Comparison of ENCODE assay signal across 8 mouse cellular contexts in genomic region chr7:140070042-140070711, GRCm38 (mm10). TPM values are rescaled to one million over a fixed set of nuclear protein-coding genes. Genes with fewer than 3 reads are reported as not detected.
A peak's percentile ranks its signal among the peaks of the same experiment; 100 is the strongest.
DNase-seq lines count a peak whose midpoint lies in the region; ATAC-seq and TF ChIP-seq lines count a peak whose summit lies in the region.

No protein-coding gene starts in this region.

- no peak for TF ChIP-seq CTCF in hindbrain, postnatal 0 days (IDR thresholded peaks at IDR 0.05; ENCODE audit: low read depth)

- H3K4me2 ChIP-seq in embryonic facial prominence, embryonic 12.5 days (replicated peaks), result peak overlapping the region; percentile 48
- peak overlapping the region; percentile 41 for H3K4me2 ChIP-seq in hindbrain, postnatal 0 days (ENCODE audit: low read depth, low read length)
- peak overlapping the region; percentile 41 for H3K4me2 ChIP-seq in midbrain, embryonic 12.5 days (replicated peaks)

- no peak for ATAC-seq in embryonic facial prominence, embryonic 12.5 days (ENCODE audit: insufficient number of reproducible peaks, insufficient read depth, low FRiP score, low TSS enrichment)
- ATAC-seq in hindbrain, postnatal 0 days, result peak; percentile 53
- no peak for ATAC-seq in midbrain, embryonic 12.5 days (ENCODE audit: low FRiP score, low read depth)

- H3K27ac ChIP-seq in embryonic facial prominence, embryonic 12.5 days, result no peak overlapping the region
- H3K27ac ChIP-seq in hindbrain, postnatal 0 days, result no peak overlapping the region
- H3K27ac ChIP-seq in midbrain, embryonic 12.5 days (replicated peaks), result no peak overlapping the region

- 32% methylated on average over 39 of the region's 39 CpGs for WGBS in embryonic facial prominence, embryonic 12.5 days
- WGBS in hindbrain, postnatal 0 days, result 36% methylated on average over 39 of the region's 39 CpGs
- 32% methylated on average over 38 of the region's 39 CpGs for WGBS in midbrain, embryonic 12.5 days

- H3K36me3 ChIP-seq in embryonic facial prominence, embryonic 12.5 days, result no peaks in the 10 kb centered on the region
- peaks cover 7% of the 10 kb centered on the region; the same call in 1 of the 2 replicates for H3K36me3 ChIP-seq in hindbrain, postnatal 0 days (ENCODE audit: insufficient read depth, low read length)
- H3K36me3 ChIP-seq in midbrain, embryonic 12.5 days, result no peaks in the 10 kb centered on the region

- no peaks in the 10 kb centered on the region for H3K9me3 ChIP-seq in embryonic facial prominence, embryonic 12.5 days
- H3K9me3 ChIP-seq in hindbrain, postnatal 0 days (ENCODE audit: low read length), result no peaks in the 10 kb centered on the region
- no peaks in the 10 kb centered on the region for H3K9me3 ChIP-seq in midbrain, embryonic 12.5 days

- DNase-seq in adrenal gland, postnatal 10 days, result peak; percentile 36
- no peak for DNase-seq in adrenal gland, adult 18-20 months (ENCODE audit: low spot score in 2 of 2)
- no peak for DNase-seq in hindbrain, postnatal 0 days (ENCODE audit: low spot score)
- DNase-seq in Muller cell, postnatal 12 days (ENCODE audit: inconsistent ontology term), result no peak
- DNase-seq in left cerebral cortex, adult 8-10 months (ENCODE audit: low spot score in 2 of 2), result no peak
- no peak for DNase-seq in cerebellum, postnatal 4 days (ENCODE audit: low spot score in 2 of 2)

- peak overlapping the region; percentile 17 for H3K9ac ChIP-seq in embryonic facial prominence, embryonic 12.5 days
- 0 out of 2 replicates have a peak overlapping the region, but pooled peaks have one; percentile 5 for H3K9ac ChIP-seq in hindbrain, postnatal 0 days (replicated peaks; ENCODE audit: low read length)
- no peak overlapping the region; the same call in 1 of the 2 replicates for H3K9ac ChIP-seq in midbrain, embryonic 12.5 days (replicated peaks)

- H3K4me3 ChIP-seq in embryonic facial prominence, embryonic 12.5 days, result peak overlapping the region; percentile 22
- 0 out of 2 replicates have a peak overlapping the region, but pooled peaks have one; percentile 4 for H3K4me3 ChIP-seq in hindbrain, postnatal 0 days (ENCODE audit: low read length)
- H3K4me3 ChIP-seq in midbrain, embryonic 12.5 days, result peak overlapping the region; percentile 22

- H3K27me3 ChIP-seq in embryonic facial prominence, embryonic 12.5 days, result peaks cover 19% of the 10 kb centered on the region
- no peaks in the 10 kb centered on the region for H3K27me3 ChIP-seq in hindbrain, postnatal 0 days (ENCODE audit: insufficient read depth, low read length)
- H3K27me3 ChIP-seq in midbrain, embryonic 12.5 days, result peaks cover 85% of the 10 kb centered on the region

- H3K4me1 ChIP-seq in embryonic facial prominence, embryonic 12.5 days, result no peaks in the 10 kb centered on the region
- H3K4me1 ChIP-seq in hindbrain, postnatal 0 days (ENCODE audit: insufficient read depth, low read length), result no peaks in the 10 kb centered on the region
- H3K4me1 ChIP-seq in midbrain, embryonic 12.5 days, result no peaks in the 10 kb centered on the region

RNA-seq across cellular contexts. Expression of gene Caly, which starts 12.2 kb away (rescaled TPM):
- 1 to 10 TPM; 4.9 to 6.6 TPM for total RNA-seq in adrenal gland, postnatal 10 days (2021)
- 1 to 10 TPM; 6.2 to 7.5 TPM for total RNA-seq in adrenal gland, adult 18-20 months (2021)
- polyA plus RNA-seq in embryonic facial prominence, embryonic 12.5 days (2016; fragmentation: Nextera tagmentation; extraction: Ambion mirVana), result 2.6 and 2.7 TPM in 2 replicates
- 422 and 452 TPM in 2 replicates for total RNA-seq in hindbrain, postnatal 0 days (2014; rRNA removed)
- polyA plus RNA-seq in hindbrain, postnatal 0 days (2015; fragmentation: Nextera tagmentation; extraction: Ambion mirVana), result 460 and 486 TPM in 2 replicates
- 21.4 and 22.3 TPM in 2 replicates for polyA plus RNA-seq in midbrain, embryonic 12.5 days (2016; fragmentation: Nextera tagmentation; extraction: Ambion mirVana)
- 100 to 1,000 TPM; 184 to 218 (median 213) TPM for total RNA-seq in left cerebral cortex, adult 8-10 months (2022)

RNA-seq across cellular contexts. Expression of gene Msx3, which starts 21.3 kb away (rescaled TPM):
- total RNA-seq in adrenal gland, postnatal 10 days (2021), result not detected
- total RNA-seq in adrenal gland, adult 18-20 months (2021), result not detected
- 0.47 and 0.59 TPM in 2 replicates for polyA plus RNA-seq in embryonic facial prominence, embryonic 12.5 days (2016; fragmentation: Nextera tagmentation; extraction: Ambion mirVana)
- 0.94 and 1.2 TPM in 2 replicates for total RNA-seq in hindbrain, postnatal 0 days (2014; rRNA removed)
- polyA plus RNA-seq in hindbrain, postnatal 0 days (2015; fragmentation: Nextera tagmentation; extraction: Ambion mirVana), result 1.9 and 2.0 TPM in 2 replicates
- polyA plus RNA-seq in midbrain, embryonic 12.5 days (2016; fragmentation: Nextera tagmentation; extraction: Ambion mirVana), result 2.5 and 6.9 TPM in 2 replicates
- under 1 TPM in 2 of 4 experiments, not detected in 2; 0.14 to 0.19 TPM for total RNA-seq in left cerebral cortex, adult 8-10 months (2022)

RNA-seq across cellular contexts. Expression of gene Prap1, which starts 23.0 kb away (rescaled TPM):
- not detected for total RNA-seq in adrenal gland, postnatal 10 days (2021)
- not detected for total RNA-seq in adrenal gland, adult 18-20 months (2021)
- polyA plus RNA-seq in embryonic facial prominence, embryonic 12.5 days (2016; fragmentation: Nextera tagmentation; extraction: Ambion mirVana), result not detected in 2 replicates
- total RNA-seq in hindbrain, postnatal 0 days (2014; rRNA removed), result not detected in 2 replicates
- not detected in 2 replicates for polyA plus RNA-seq in hindbrain, postnatal 0 days (2015; fragmentation: Nextera tagmentation; extraction: Ambion mirVana)
- not detected in 2 replicates for polyA plus RNA-seq in midbrain, embryonic 12.5 days (2016; fragmentation: Nextera tagmentation; extraction: Ambion mirVana)
- not detected for total RNA-seq in left cerebral cortex, adult 8-10 months (2022)

RNA-seq across cellular contexts. Expression of gene Fuom, which starts 32.1 kb away (rescaled TPM):
- total RNA-seq in adrenal gland, postnatal 10 days (2021), result 10 to 100 TPM; 82.5 to 99.0 TPM
- 10 to 100 TPM; 55.7 to 64.0 TPM for total RNA-seq in adrenal gland, adult 18-20 months (2021)
- polyA plus RNA-seq in embryonic facial prominence, embryonic 12.5 days (2016; fragmentation: Nextera tagmentation; extraction: Ambion mirVana), result 22.0 and 27.1 TPM in 2 replicates
- total RNA-seq in hindbrain, postnatal 0 days (2014; rRNA removed), result 34.3 and 36.2 TPM in 2 replicates
- 53.0 and 54.3 TPM in 2 replicates for polyA plus RNA-seq in hindbrain, postnatal 0 days (2015; fragmentation: Nextera tagmentation; extraction: Ambion mirVana)
- 14.6 and 16.1 TPM in 2 replicates for polyA plus RNA-seq in midbrain, embryonic 12.5 days (2016; fragmentation: Nextera tagmentation; extraction: Ambion mirVana)
- total RNA-seq in left cerebral cortex, adult 8-10 months (2022), result 10 to 100 TPM; 45.1 to 51.0 (median 49.0) TPM

RNA-seq across cellular contexts. Expression of gene Tubgcp2, which starts 33.7 kb away (rescaled TPM):
- total RNA-seq in adrenal gland, postnatal 10 days (2021), result 10 to 100 TPM; 32.7 to 37.4 TPM
- 10 to 100 TPM; 18.5 to 22.8 TPM for total RNA-seq in adrenal gland, adult 18-20 months (2021)
- polyA plus RNA-seq in embryonic facial prominence, embryonic 12.5 days (2016; fragmentation: Nextera tagmentation; extraction: Ambion mirVana), result 73.8 and 82.9 TPM in 2 replicates
- total RNA-seq in hindbrain, postnatal 0 days (2014; rRNA removed), result 61.7 and 63.7 TPM in 2 replicates
- polyA plus RNA-seq in hindbrain, postnatal 0 days (2015; fragmentation: Nextera tagmentation; extraction: Ambion mirVana), result 58.3 TPM in 2 replicates
- polyA plus RNA-seq in midbrain, embryonic 12.5 days (2016; fragmentation: Nextera tagmentation; extraction: Ambion mirVana), result 70.6 and 72.7 TPM in 2 replicates
- 10 to 100 TPM; 36.6 to 44.2 (median 42.8) TPM for total RNA-seq in left cerebral cortex, adult 8-10 months (2022)

Comparison
In these comparisons a context has a peak if more than half of its experiments do, and no peak if none do; other contexts are left out.
1. RNA of gene Caly, which starts 12.2 kb away (total RNA-seq): 422 to 452 TPM in hindbrain, postnatal 0 days and 184 to 218 TPM in left cerebral cortex, adult 8-10 months; 6.2 to 7.5 TPM in adrenal gland, adult 18-20 months and 4.9 to 6.6 TPM in adrenal gland, postnatal 10 days; every median in the first group is over 10 times any median in the second.
2. Peak in every context shown above with its lines, with median percentiles within 50 percentile points of each other: H3K4me2 ChIP-seq and H3K4me3 ChIP-seq.